Mouse (Mus musculus) C2C12 (cell line): ENCODE data around the gene Dad1. TPM values are rescaled to one million over a fixed set of nuclear protein-coding genes. Genes with fewer than 3 reads are reported as not detected.
"Not testable (repeated sequence)": the region's sequence is repeated elsewhere in the genome, so short reads cannot be mapped to it uniquely, and the experiment has no call there.

Experiments used
- H3K27me3 ChIP-seq: one replicate; pipeline ENCODE4 v1.6.1; 2011; ENCODE audit not compliant: control insufficient read depth, insufficient read depth, insufficient read length
- H3K36me3 ChIP-seq: one replicate; pipeline ENCODE4 v1.6.1; 2011; ENCODE audit not compliant: control insufficient read depth, insufficient read depth
- H3K4me3 ChIP-seq: one replicate; pipeline ENCODE4 v1.5.1; 2011; ENCODE audit warnings: mild to moderate bottlenecking, control low read depth; ENCODE audit not compliant: poor library complexity, insufficient read depth, severe bottlenecking
- H3K79me2 ChIP-seq: one replicate; pipeline ENCODE4 v1.6.1; 2011; ENCODE audit not compliant: control insufficient read depth, insufficient read depth
- H3K79me3 ChIP-seq: one replicate; pipeline ENCODE4 v1.6.1; 2011; ENCODE audit warnings: low read depth, control low read depth
- H3ac ChIP-seq: one replicate; pipeline ENCODE3; 2011; ENCODE audit warnings: low read depth; ENCODE audit not compliant: control insufficient read depth, insufficient read length
- CEBPB ChIP-seq: IDR thresholded peaks from one replicate; pipeline ENCODE4 v1.6.1; 2011; ENCODE audit warnings: low read depth, mild to moderate bottlenecking, control low read depth, moderate library complexity
- CTCF ChIP-seq: IDR thresholded peaks from one replicate; pipeline ENCODE4 v1.5.1; 2011; ENCODE audit not compliant: control insufficient read depth, insufficient read depth, insufficient read length
- FOSL1 ChIP-seq: IDR thresholded peaks from one replicate; pipeline ENCODE4 v1.8.0; 2011; ENCODE audit warnings: mild to moderate bottlenecking, low read length; ENCODE audit not compliant: poor library complexity, insufficient read depth, severe bottlenecking
- MAX ChIP-seq: IDR thresholded peaks from one replicate; pipeline ENCODE4 v1.6.1; 2011; ENCODE audit warnings: mild to moderate bottlenecking, control low read depth
- MYOD1 ChIP-seq: IDR thresholded peaks from one replicate; pipeline ENCODE4 v1.6.1; 2011; ENCODE audit warnings: low read depth; ENCODE audit not compliant: control insufficient read depth, insufficient read length
- MYOG ChIP-seq: IDR thresholded peaks from one replicate; pipeline ENCODE4 v1.6.1; 2011; ENCODE audit not compliant: control insufficient read depth, insufficient read length; ENCODE audit errors: extremely low read depth
- USF1 ChIP-seq: IDR thresholded peaks from one replicate; pipeline ENCODE4 v1.6.1; 2011; ENCODE audit warnings: low read depth, mild to moderate bottlenecking, control low read depth, moderate library complexity
- polyA plus RNA-seq: library from polyadenylated mRNA; unstranded; fragments of >200 nt; fragmentation: generic; extraction: Trizol; gene quantifications from one replicate; pipeline ENCODE4 v1.2.1, GENCODE M21; 2012; ENCODE audit warnings: missing spikeins

Dad1 gene
- polyA plus RNA-seq, 1 experiment, result 262 TPM

- H3ac ChIP-seq, result no peak overlapping the region
- H3K36me3 ChIP-seq, result no peaks in the 10 kb centered on the region
- TF ChIP-seq MYOG (no peak), FOSL1 (no peak), USF1 (no peak), CEBPB (no peak), CTCF (no peak), MAX (no peak), MYOD1 (no peak)
- no peaks in the 10 kb centered on the region for H3K79me2 ChIP-seq
- H3K79me3 ChIP-seq, result no peaks in the 10 kb centered on the region
- no peaks in the 10 kb centered on the region for H3K27me3 ChIP-seq
- no peak overlapping the region for H3K4me3 ChIP-seq
Observed at GRCm38 (mm10) chr14:54230638-54231150, 23.2 kb downstream of the Dad1 start.

DNA sequence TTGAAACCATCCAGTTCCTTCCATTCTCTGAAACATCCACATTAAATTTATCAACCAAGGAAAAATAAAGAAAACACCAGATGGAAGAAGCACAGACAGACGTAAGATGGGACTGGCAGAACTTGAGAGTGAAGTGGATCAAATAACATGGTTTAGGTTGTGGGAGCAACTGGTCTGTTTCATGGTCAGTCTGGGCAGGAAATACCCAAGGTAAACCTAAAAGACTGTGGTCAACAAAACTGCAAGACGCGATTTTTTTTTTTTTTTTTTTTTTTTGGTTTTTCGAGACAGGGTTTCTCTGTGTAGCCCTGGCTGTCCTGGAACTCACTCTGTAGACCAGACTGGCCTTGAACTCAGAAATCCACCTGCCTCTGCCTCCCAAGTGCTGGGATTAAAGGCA is 24.1 kb downstream of the Dad1 start:
- not testable (repeated sequence) for H3K79me2 ChIP-seq, H3K79me3 ChIP-seq, H3K4me3 ChIP-seq, H3K27me3 ChIP-seq, H3ac ChIP-seq, H3K36me3 ChIP-seq

- H3K79me2 ChIP-seq, result no peaks in the 10 kb centered on the region
- no peaks in the 10 kb centered on the region for H3K36me3 ChIP-seq
- H3K79me3 ChIP-seq, result no peaks in the 10 kb centered on the region
- H3K27me3 ChIP-seq, result no peaks in the 10 kb centered on the region
- H3ac ChIP-seq, result no peak overlapping the region
- no peak overlapping the region for H3K4me3 ChIP-seq
- no peak for TF ChIP-seq USF1
- no peak for TF ChIP-seq MYOD1
- no peak for TF ChIP-seq CTCF
- no peak for TF ChIP-seq MYOG
- TF ChIP-seq MAX, result no peak
- no peak for TF ChIP-seq FOSL1
- no peak for TF ChIP-seq CEBPB
Observed at GRCm38 (mm10) chr14:54228933-54229713, 24.8 kb downstream of the Dad1 start.

DNA sequence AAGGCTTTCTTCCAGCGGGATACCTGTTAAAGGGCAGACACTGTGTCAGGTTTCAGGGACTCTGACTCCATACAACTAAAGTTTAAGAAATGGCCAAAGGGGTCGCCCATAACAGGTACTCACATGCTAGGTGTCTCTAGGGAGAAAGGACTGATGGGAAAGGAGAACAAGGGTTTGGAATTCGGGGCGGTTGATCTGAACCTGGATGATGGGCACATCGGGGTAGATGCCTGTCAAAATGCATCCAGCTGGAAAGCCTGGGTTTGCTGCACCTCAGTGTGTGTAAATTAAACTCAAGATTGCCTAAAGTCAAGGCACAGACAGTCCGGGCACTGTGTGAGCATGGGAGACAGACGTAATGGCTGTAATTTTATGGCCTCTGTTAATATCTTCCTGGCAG is 25.4 kb downstream of the Dad1 start:
- Histone ChIP-seq H3K79me2 (no peaks in the 10 kb centered on the region), H3ac (no peak overlapping the region), H3K79me3 (no peaks in the 10 kb centered on the region), H3K4me3 (no peak overlapping the region), H3K27me3 (no peaks in the 10 kb centered on the region), H3K36me3 (no peaks in the 10 kb centered on the region)
- TF ChIP-seq CTCF, result no peak
- TF ChIP-seq MAX, result no peak
- no peak for TF ChIP-seq MYOD1
- TF ChIP-seq USF1, result no peak
- no peak for TF ChIP-seq FOSL1
- no peak for TF ChIP-seq MYOG
- TF ChIP-seq CEBPB, result no peak

GRCm38 (mm10) chr14:54227911-54228451 is 25.9 kb downstream of the Dad1 start:
- H3K36me3 ChIP-seq, result no peaks in the 10 kb centered on the region
- no peak overlapping the region for H3K4me3 ChIP-seq
- peak overlapping the region; percentile 45 for H3ac ChIP-seq
- H3K27me3 ChIP-seq, result no peaks in the 10 kb centered on the region
- H3K79me3 ChIP-seq, result no peaks in the 10 kb centered on the region
- TF ChIP-seq USF1 (no peak), MYOD1 (no peak), CEBPB (no peak), MYOG (no peak), MAX (no peak), CTCF (no peak), FOSL1 (no peak)
- no peaks in the 10 kb centered on the region for H3K79me2 ChIP-seq
